In the genomic region with DNA sequence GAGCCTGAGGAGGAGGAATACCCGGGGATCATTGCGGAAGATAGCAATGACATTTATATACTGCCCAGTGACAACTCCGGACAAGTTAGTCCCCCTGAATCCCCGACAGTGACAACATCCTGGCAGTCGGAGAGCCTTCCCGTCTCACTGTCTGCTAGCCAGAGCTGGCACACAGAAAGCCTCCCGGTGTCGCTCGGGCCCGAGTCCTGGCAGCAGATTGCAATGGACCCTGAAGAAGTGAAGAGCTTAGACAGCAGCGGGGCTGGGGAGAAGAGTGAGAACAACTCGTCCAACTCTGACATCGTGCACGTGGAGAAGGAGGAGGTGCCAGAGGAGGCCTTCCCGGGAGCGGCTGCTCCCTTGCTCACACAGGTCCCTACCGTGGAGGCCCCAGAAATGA, we compare ENCODE assay signal across 24 mouse cellular contexts. TPM values are rescaled to one million over a fixed set of nuclear protein-coding genes. Genes with fewer than 3 reads are reported as not detected.
DNase-seq lines count a peak whose midpoint lies in the region; ATAC-seq and TF ChIP-seq lines count a peak whose summit lies in the region.
"Had no signal": no experiment of that assay in that cellular context is flagged by ENCODE, and none has a peak within 500 bp of the region (broad histone marks: within the 10 kb centered on the region; RNA-seq: fewer than 3 reads in every experiment).

No protein-coding gene starts in this region.

- H3K4me2 ChIP-seq in hindbrain, postnatal 0 days (ENCODE audit: low read depth, low read length), result no peak overlapping the region
- no peak overlapping the region for H3K4me2 ChIP-seq in hindbrain, embryonic 11.5 days (replicated peaks; ENCODE audit: low read depth, low read length)
- H3K4me2 ChIP-seq: embryonic facial prominence, embryonic 12.5 days; forebrain, embryonic 13.5 days; forebrain, embryonic 15.5 days had no signal

- ATAC-seq in hindbrain, postnatal 0 days, result 0 out of 2 replicates have a peak, but pooled peaks have one; percentile 19
- no peak for ATAC-seq in hindbrain, embryonic 11.5 days (ENCODE audit: low FRiP score)
- ATAC-seq: activated CD4-positive, CD25-positive, alpha-beta regulatory T cell, adult 4 months; CD4-positive, CD25-positive, alpha-beta regulatory T cell, adult 4 months; forebrain, embryonic 13.5 days; forebrain, embryonic 15.5 days; forebrain, postnatal 0 days; Patski had no signal

- 81% methylated on average over 17 of the region's 17 CpGs for WGBS in hindbrain, postnatal 0 days
- WGBS in hindbrain, embryonic 11.5 days, result 93% methylated on average over 17 of the region's 17 CpGs

- H3K27me3 ChIP-seq in hindbrain, postnatal 0 days (ENCODE audit: insufficient read depth, low read length), result no peaks in the 10 kb centered on the region
- H3K27me3 ChIP-seq in hindbrain, embryonic 11.5 days (ENCODE audit: control insufficient read depth, insufficient read depth, low read length), result no peaks in the 10 kb centered on the region
- H3K27me3 ChIP-seq: CH12.LX; embryonic facial prominence, embryonic 12.5 days; forebrain, embryonic 13.5 days; forebrain, embryonic 15.5 days; Patski had no signal

- H3K9ac ChIP-seq in hindbrain, postnatal 0 days (replicated peaks; ENCODE audit: low read length), result no peak overlapping the region
- H3K9ac ChIP-seq in hindbrain, embryonic 11.5 days (ENCODE audit: low read depth, low read length), result no peak overlapping the region
- H3K9ac ChIP-seq: embryonic facial prominence, embryonic 12.5 days; forebrain, embryonic 13.5 days; forebrain, embryonic 15.5 days; forebrain, postnatal 0 days had no signal

- no peaks in the 10 kb centered on the region for H3K4me1 ChIP-seq in hindbrain, postnatal 0 days (ENCODE audit: insufficient read depth, low read length)
- no peaks in the 10 kb centered on the region for H3K4me1 ChIP-seq in hindbrain, embryonic 11.5 days (replicated peaks; ENCODE audit: control insufficient read depth, insufficient read depth, low read length)
- H3K4me1 ChIP-seq: embryonic facial prominence, embryonic 10.5 days; embryonic facial prominence, embryonic 12.5 days; forebrain, embryonic 13.5 days; forebrain, embryonic 15.5 days had no signal

- no peak overlapping the region for H3K4me3 ChIP-seq in hindbrain, postnatal 0 days (ENCODE audit: low read length)
- H3K4me3 ChIP-seq in hindbrain, embryonic 11.5 days (ENCODE audit: low read depth, low read length), result no peak overlapping the region
- H3K4me3 ChIP-seq: embryonic facial prominence, embryonic 10.5 days; embryonic facial prominence, embryonic 12.5 days; forebrain, embryonic 13.5 days; forebrain, embryonic 15.5 days had no signal

- TF ChIP-seq CTCF in hindbrain, postnatal 0 days (IDR thresholded peaks at IDR 0.05; ENCODE audit: low read depth), result no peak

- no peaks in the 10 kb centered on the region for H3K9me3 ChIP-seq in hindbrain, postnatal 0 days (ENCODE audit: low read length)
- H3K9me3 ChIP-seq in hindbrain, embryonic 11.5 days (ENCODE audit: control insufficient read depth, low read length), result no peaks in the 10 kb centered on the region
- H3K9me3 ChIP-seq: embryonic facial prominence, embryonic 12.5 days; forebrain, embryonic 13.5 days; forebrain, embryonic 15.5 days; G1E had no signal

- H3K36me3 ChIP-seq in hindbrain, postnatal 0 days (ENCODE audit: insufficient read depth, low read length), result peaks cover 32% of the 10 kb centered on the region
- 0 out of 2 replicates have a peak, but pooled peaks cover 5% of the 10 kb centered on the region for H3K36me3 ChIP-seq in hindbrain, embryonic 11.5 days (ENCODE audit: control insufficient read depth, insufficient read depth, low read length)

- H3K27ac ChIP-seq in hindbrain, postnatal 0 days, result no peak overlapping the region
- H3K27ac ChIP-seq in hindbrain, embryonic 11.5 days (ENCODE audit: low read depth, low read length), result no peak overlapping the region
- H3K27ac ChIP-seq: embryonic facial prominence, embryonic 10.5 days; embryonic facial prominence, embryonic 12.5 days; forebrain, embryonic 13.5 days; forebrain, embryonic 15.5 days had no signal

- peak; percentile 76 to 88 for DNase-seq in cerebellum, postnatal 10 days
- DNase-seq in cerebellum, adult 8-10 months, result no peak
- DNase-seq in cerebellum, postnatal 25 days, result peak; percentile 34 to 50
- DNase-seq in cerebellum, adult 18-20 months, result no peak
- DNase-seq in hindbrain, postnatal 0 days (ENCODE audit: low spot score), result no peak
- DNase-seq in hindbrain, embryonic 11.5 days (ENCODE audit: low spot score), result no peak
- peak; percentile 14 for DNase-seq in lung, postnatal 10 days
- DNase-seq in lung, postnatal 14 days, result no peak
- DNase-seq: adrenal gland, adult 8-10 months; adrenal gland, postnatal 14 days; adrenal gland, postnatal 36 days; B cell, adult 2 months; cerebellum, adult 11-12 months; cerebellum, adult 9-10 months; forebrain, postnatal 0 days had no signal

RNA-seq across cellular contexts. Expression of a gene that starts 30.0 kb away (rescaled TPM):
- 34.3 and 43.6 TPM in 2 replicates for total RNA-seq in hindbrain, postnatal 0 days (2014; rRNA removed)
- polyA plus RNA-seq in hindbrain, postnatal 0 days (2015; fragmentation: Nextera tagmentation; extraction: Ambion mirVana), result 41.5 and 44.3 TPM in 2 replicates
- 15.9 and 16.8 TPM in 2 replicates for polyA plus RNA-seq in hindbrain, embryonic 11.5 days (2014; fragmentation: Nextera tagmentation; extraction: Ambion mirVana)

RNA-seq across cellular contexts. Expression of a gene that starts 50.7 kb away (rescaled TPM):
- total RNA-seq in hindbrain, postnatal 0 days (2014; rRNA removed), result 41.0 and 177 TPM in 2 replicates
- polyA plus RNA-seq in hindbrain, postnatal 0 days (2015; fragmentation: Nextera tagmentation; extraction: Ambion mirVana), result 25.5 and 27.6 TPM in 2 replicates
- polyA plus RNA-seq in hindbrain, embryonic 11.5 days (2014; fragmentation: Nextera tagmentation; extraction: Ambion mirVana), result 31.7 and 33.7 TPM in 2 replicates

Comparison
In these comparisons a context has a peak if more than half of its experiments do, and no peak if none do; other contexts are left out.
1. DNase-seq: peak in cerebellum, postnatal 10 days (2 of 2), cerebellum, postnatal 25 days (2 of 2) and lung, postnatal 10 days (single experiment); none in cerebellum, adult 8-10 months (single experiment), cerebellum, adult 18-20 months (0 of 2), hindbrain, postnatal 0 days (single experiment), hindbrain, embryonic 11.5 days (single experiment) and lung, postnatal 14 days (single experiment).